Mouse (Mus musculus): ENCODE data around the gene Cacna1c. TPM values are rescaled to one million over a fixed set of nuclear protein-coding genes. Genes with fewer than 3 reads are reported as not detected.

The Cacna1c gene
- polyA plus RNA-seq, 1 experiment: 16.7 TPM

- Histone ChIP-seq H3K27me3 (ENCODE audit: control insufficient read depth, insufficient read depth, low read length) (no peaks in the 10 kb centered on the region), H3K4me1 (ENCODE audit: control insufficient read depth, insufficient read depth, low read length) (no peaks in the 10 kb centered on the region), H3K4me3 (replicated peaks; ENCODE audit: insufficient read depth, low read depth, low read length) (no peak overlapping the region), H3K27ac (ENCODE audit: insufficient read depth, low read length) (no peak overlapping the region)
- WGBS: 94% methylated on average over 15 of the region's 15 CpGs
- no peak for DNase-seq
- TF ChIP-seq POLR2A (IDR thresholded peaks at IDR 0.05; ENCODE audit: borderline replicate concordance, insufficient read depth, low read length): no peak
- TF ChIP-seq CTCF (IDR thresholded peaks at IDR 0.05; ENCODE audit: borderline replicate concordance, insufficient read depth, low read depth, low read length): no peak
Measured at GRCm38 (mm10) chr6:119193571-119194154, 2.6 kb downstream of the Cacna1c start.

GRCm38 (mm10) chr6:119191478-119191877, 4.7 kb downstream of the Cacna1c start:
- TF ChIP-seq CTCF (IDR thresholded peaks at IDR 0.05; ENCODE audit: borderline replicate concordance, insufficient read depth, low read depth, low read length) (no peak), POLR2A (IDR thresholded peaks at IDR 0.05; ENCODE audit: borderline replicate concordance, insufficient read depth, low read length) (no peak)
- Histone ChIP-seq H3K27ac (ENCODE audit: insufficient read depth, low read length) (no peak overlapping the region), H3K27me3 (ENCODE audit: control insufficient read depth, insufficient read depth, low read length) (no peaks in the 10 kb centered on the region), H3K4me3 (replicated peaks; ENCODE audit: insufficient read depth, low read depth, low read length) (no peak overlapping the region), H3K4me1 (ENCODE audit: control insufficient read depth, insufficient read depth, low read length) (no peaks in the 10 kb centered on the region)
- WGBS: 97% methylated on average over 4 of the region's 4 CpGs
- DNase-seq: no peak

- WGBS: 20% methylated on average over 6 of the region's 6 CpGs
- Histone ChIP-seq H3K4me1 (ENCODE audit: control insufficient read depth, insufficient read depth, low read length) (no peaks in the 10 kb centered on the region), H3K27ac (ENCODE audit: insufficient read depth, low read length) (no peak overlapping the region), H3K4me3 (replicated peaks; ENCODE audit: insufficient read depth, low read depth, low read length) (no peak overlapping the region), H3K27me3 (ENCODE audit: control insufficient read depth, insufficient read depth, low read length) (no peaks in the 10 kb centered on the region)
- DNase-seq: peak; percentile 21 to 22
- no peak for TF ChIP-seq POLR2A (IDR thresholded peaks at IDR 0.05; ENCODE audit: borderline replicate concordance, insufficient read depth, low read length)
- no peak for TF ChIP-seq CTCF (IDR thresholded peaks at IDR 0.05; ENCODE audit: borderline replicate concordance, insufficient read depth, low read depth, low read length)
Measured at GRCm38 (mm10) chr6:119187631-119188030, 8.6 kb downstream of the Cacna1c start.

GRCm38 (mm10) chr6:119186658-119187057, 9.6 kb downstream of the Cacna1c start:
- Histone ChIP-seq H3K4me3 (replicated peaks; ENCODE audit: insufficient read depth, low read depth, low read length) (no peak overlapping the region), H3K27ac (ENCODE audit: insufficient read depth, low read length) (no peak overlapping the region), H3K4me1 (ENCODE audit: control insufficient read depth, insufficient read depth, low read length) (no peaks in the 10 kb centered on the region), H3K27me3 (ENCODE audit: control insufficient read depth, insufficient read depth, low read length) (no peaks in the 10 kb centered on the region)
- DNase-seq: peak; percentile 33 to 37
- WGBS: 63% methylated on average over 8 of the region's 8 CpGs
- TF ChIP-seq POLR2A (IDR thresholded peaks at IDR 0.05; ENCODE audit: borderline replicate concordance, insufficient read depth, low read length): no peak
- TF ChIP-seq CTCF (IDR thresholded peaks at IDR 0.05; ENCODE audit: borderline replicate concordance, insufficient read depth, low read depth, low read length): peak; percentile 52; the same call in 1 of the 2 replicates

GRCm38 (mm10) chr6:119183781-119184180, 12.4 kb downstream of the Cacna1c start:
- no peak overlapping the region for H3K27ac ChIP-seq (ENCODE audit: insufficient read depth, low read length)
- H3K4me1 ChIP-seq (ENCODE audit: control insufficient read depth, insufficient read depth, low read length): no peaks in the 10 kb centered on the region
- no peak overlapping the region for H3K4me3 ChIP-seq (replicated peaks; ENCODE audit: insufficient read depth, low read depth, low read length)
- TF ChIP-seq POLR2A (IDR thresholded peaks at IDR 0.05; ENCODE audit: borderline replicate concordance, insufficient read depth, low read length) (no peak), CTCF (IDR thresholded peaks at IDR 0.05; ENCODE audit: borderline replicate concordance, insufficient read depth, low read depth, low read length) (no peak)
- H3K27me3 ChIP-seq (ENCODE audit: control insufficient read depth, insufficient read depth, low read length): no peaks in the 10 kb centered on the region
- no peak for DNase-seq
- 67% methylated on average over 3 of the region's 3 CpGs for WGBS

- 0 out of 2 replicates have a peak, but pooled peaks cover 1% of the 10 kb centered on the region for H3K4me1 ChIP-seq (ENCODE audit: control insufficient read depth, insufficient read depth, low read length)
- H3K4me3 ChIP-seq (replicated peaks; ENCODE audit: insufficient read depth, low read depth, low read length): no peak overlapping the region
- H3K27ac ChIP-seq (ENCODE audit: insufficient read depth, low read length): no peak overlapping the region
- no peaks in the 10 kb centered on the region for H3K27me3 ChIP-seq (ENCODE audit: control insufficient read depth, insufficient read depth, low read length)
- TF ChIP-seq CTCF (IDR thresholded peaks at IDR 0.05; ENCODE audit: borderline replicate concordance, insufficient read depth, low read depth, low read length) (no peak), POLR2A (IDR thresholded peaks at IDR 0.05; ENCODE audit: borderline replicate concordance, insufficient read depth, low read length) (no peak)
- DNase-seq: no peak
- 85% methylated on average over 9 of the region's 9 CpGs for WGBS
Measured at GRCm38 (mm10) chr6:119182211-119182610, 14.0 kb downstream of the Cacna1c start.

- Histone ChIP-seq H3K4me3 (replicated peaks; ENCODE audit: insufficient read depth, low read depth, low read length) (no peak overlapping the region), H3K27ac (ENCODE audit: insufficient read depth, low read length) (no peak overlapping the region), H3K27me3 (ENCODE audit: control insufficient read depth, insufficient read depth, low read length) (no peaks in the 10 kb centered on the region), H3K4me1 (ENCODE audit: control insufficient read depth, insufficient read depth, low read length) (0 out of 2 replicates have a peak, but pooled peaks cover 3% of the 10 kb centered on the region)
- WGBS: 91% methylated on average over 2 of the region's 2 CpGs
- TF ChIP-seq CTCF (IDR thresholded peaks at IDR 0.05; ENCODE audit: borderline replicate concordance, insufficient read depth, low read depth, low read length): no peak
- no peak for DNase-seq
Measured at GRCm38 (mm10) chr6:119180188-119180587, 16.0 kb downstream of the Cacna1c start.

GRCm38 (mm10) chr6:119177101-119177500, 19.1 kb downstream of the Cacna1c start:
- WGBS: 57% methylated on average over 8 of the region's 8 CpGs
- no peak overlapping the region for H3K27ac ChIP-seq (ENCODE audit: insufficient read depth, low read length)
- no peak for DNase-seq

More at GRCm38 (mm10) chr6:119177101-119177500, 19.1 kb downstream of the Cacna1c start:
- TF ChIP-seq POLR2A (IDR thresholded peaks at IDR 0.05; ENCODE audit: borderline replicate concordance, insufficient read depth, low read length) (no peak), CTCF (IDR thresholded peaks at IDR 0.05; ENCODE audit: borderline replicate concordance, insufficient read depth, low read depth, low read length) (no peak)
- Histone ChIP-seq H3K4me1 (ENCODE audit: control insufficient read depth, insufficient read depth, low read length) (0 out of 2 replicates have a peak, but pooled peaks cover 3% of the 10 kb centered on the region), H3K4me3 (replicated peaks; ENCODE audit: insufficient read depth, low read depth, low read length) (no peak overlapping the region), H3K27me3 (ENCODE audit: control insufficient read depth, insufficient read depth, low read length) (no peaks in the 10 kb centered on the region)
